Mouse (Mus musculus): ENCODE data around the gene Tssk2.

Gene Tssk2

DNA sequence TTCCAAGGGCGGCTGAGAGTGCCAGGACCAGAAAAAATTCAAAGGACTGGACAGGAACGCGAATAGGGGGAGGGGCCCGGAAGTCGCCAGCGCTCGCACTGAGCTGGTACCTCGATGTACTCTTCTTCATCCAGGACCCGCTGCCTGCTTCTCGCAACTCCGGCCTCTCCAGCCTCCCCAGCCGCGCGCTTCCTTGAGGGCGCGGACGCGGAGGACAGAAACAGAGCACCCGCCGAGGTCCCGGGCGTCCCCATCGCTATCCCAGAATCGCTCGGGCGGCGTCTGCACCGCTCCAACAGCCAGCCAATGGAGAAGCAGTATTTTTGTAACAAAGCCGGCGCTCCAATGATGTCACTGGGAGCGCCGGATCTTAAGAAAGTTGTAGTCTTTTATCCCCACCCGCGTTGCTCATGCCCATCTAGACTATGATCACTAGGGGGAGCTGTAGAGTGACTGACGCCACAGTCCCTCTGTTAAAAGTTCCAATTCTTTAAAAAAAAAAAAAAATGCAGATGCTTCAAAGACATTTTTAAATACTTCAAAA is 12.7 kb downstream of the Tssk2 start, which contains the start of gene Ess2:
TSS of gene Ess2 (minus strand) at position 297 of the 544 bp plus-strand sequence.
- peak; percentile 97 for DNase-seq (ENCODE audit: low spot score)

DNA sequence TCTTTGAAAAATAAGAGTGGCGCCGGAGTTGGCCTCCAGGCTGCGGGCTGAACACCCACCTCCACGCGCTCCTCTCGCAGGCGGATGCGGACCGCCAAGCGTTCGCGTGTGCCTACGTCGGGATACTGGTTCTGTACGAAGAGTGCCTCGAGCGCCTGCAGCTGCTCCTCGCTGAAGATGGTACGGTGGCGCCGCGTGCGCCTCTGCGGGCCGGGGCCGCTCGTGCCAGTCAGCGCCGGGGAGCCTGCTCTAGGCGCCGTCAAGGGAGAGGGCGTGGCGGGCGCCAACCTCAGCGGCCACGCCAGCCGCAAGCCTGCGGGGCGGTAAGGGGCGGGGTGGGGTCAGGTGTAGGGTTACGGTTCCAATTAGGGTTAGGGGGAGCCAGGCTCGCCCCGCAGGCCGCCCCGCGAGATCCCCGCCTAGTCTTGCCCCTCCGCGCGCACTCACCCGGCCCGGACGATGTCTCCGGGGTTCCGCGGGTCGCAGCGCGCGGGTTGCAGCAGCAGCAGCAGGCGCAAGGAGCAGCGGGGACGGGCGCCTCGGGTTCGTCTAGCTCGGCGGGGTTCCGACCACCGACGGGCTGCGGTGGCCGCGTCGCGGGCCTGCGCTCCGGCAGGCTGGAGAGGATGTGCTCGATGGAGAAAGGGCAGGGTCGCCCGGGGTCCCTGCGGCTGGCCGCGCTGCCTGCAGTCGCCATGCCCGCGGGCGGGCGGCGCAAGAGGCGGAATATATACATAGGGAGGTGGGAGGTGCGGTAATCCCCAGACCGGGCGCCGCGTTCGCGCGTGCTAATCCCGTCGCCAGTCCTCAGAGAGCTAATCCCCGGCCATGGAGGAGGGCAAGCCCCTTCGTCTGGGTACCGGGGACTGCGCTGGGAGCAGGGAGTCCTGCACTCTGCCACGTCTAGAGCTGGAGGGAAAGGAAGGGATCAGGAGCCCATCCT is 16.1 kb downstream of the Tssk2 start, which contains the start of gene Gsc2:
TSS of gene Gsc2 (minus strand) at position 753 of the 943 bp plus-strand sequence.
- DNase-seq (ENCODE audit: low spot score): no peak

DNA sequence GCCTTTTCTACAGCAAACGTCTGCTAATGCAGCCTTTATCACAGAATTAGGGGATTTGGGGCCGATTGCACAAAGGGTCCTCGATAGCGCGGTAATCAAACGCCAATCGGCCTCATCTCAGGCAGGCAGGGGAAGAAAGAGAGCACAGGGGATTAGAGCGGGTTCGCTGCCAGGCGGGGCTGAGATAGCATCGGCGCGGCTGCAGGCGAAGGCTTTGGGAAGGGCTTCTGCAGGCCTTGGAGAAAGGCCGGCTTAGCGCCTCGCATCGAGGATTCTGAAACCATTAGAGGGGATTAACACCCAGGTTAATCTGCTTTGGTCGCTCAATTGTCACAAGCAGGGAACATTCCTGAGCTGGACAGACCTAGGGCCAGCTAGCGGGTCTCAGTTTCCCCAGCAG is 22.1 kb downstream of the Tssk2 start:
- no peak for DNase-seq (ENCODE audit: low spot score)

GRCm38 (mm10) chr16:17921325-17922162 is 23.1 kb downstream of the Tssk2 start:
- DNase-seq (ENCODE audit: low spot score): peak; percentile 95

DNA sequence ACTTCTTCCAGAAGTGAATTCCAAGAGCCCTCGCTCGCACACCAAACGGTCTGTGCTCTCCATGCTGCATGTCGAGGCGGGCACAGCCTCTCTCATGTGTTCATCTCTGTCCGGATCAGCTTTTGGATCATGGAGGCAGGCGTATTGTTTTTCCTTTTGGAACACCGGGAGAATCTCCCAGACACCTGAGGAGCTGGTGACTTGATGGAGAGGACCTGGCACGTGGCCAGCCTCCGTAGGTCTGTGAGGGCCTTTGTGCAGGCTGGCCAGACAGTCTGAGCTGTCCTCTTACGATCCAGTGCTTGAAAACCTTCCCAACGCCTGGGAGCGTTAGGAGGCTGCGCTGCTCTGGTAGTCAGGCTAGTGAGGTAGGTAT is 23.7 kb downstream of the Tssk2 start:
- DNase-seq (ENCODE audit: low spot score): no peak

DNA sequence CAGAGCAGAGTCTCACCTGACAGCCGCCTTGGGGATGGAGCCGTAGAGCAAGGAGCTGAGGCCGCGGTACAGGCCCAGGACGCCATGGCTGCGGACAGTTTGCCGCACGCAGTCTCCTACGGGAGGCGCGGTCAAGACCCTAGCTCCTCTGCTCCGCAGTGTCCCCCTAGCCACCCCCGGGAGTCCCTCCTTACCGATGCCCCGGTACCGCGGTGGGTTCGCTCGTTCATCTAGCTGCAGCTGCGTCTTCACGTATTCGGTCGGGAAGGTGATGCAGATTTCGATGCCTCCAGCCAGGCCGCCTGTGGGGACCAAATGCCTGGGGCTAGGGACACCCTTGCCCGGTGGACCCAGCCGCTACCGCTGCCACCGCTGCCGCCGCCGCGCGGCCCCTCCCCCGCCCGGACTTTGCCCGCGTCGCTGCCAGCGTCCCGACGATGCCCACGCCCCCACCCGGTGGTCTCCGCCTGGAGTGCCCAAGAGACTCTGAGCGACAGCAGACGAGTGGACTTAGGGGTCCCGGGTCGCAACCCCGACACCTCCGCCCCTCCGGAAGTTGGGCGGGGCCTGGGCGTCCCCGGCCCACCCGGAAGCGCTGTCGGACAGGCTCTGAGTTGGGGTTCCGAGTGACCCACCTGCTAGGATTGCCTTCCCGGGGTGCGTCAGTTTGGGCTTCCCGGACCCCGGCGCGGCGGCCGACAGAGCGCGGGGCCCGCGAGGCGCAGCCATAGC is 29.1 kb downstream of the Tssk2 start:
- DNase-seq (ENCODE audit: low spot score): no peak

- peak; percentile 83 for DNase-seq (ENCODE audit: low spot score)
These were observed 29.7 kb downstream of the Tssk2 start, which contains the start of gene Slc25a1 for GRCm38 (mm10) chr16:17928087-17928580. TSS of gene Slc25a1 (minus strand) at chr16:17928219.

DNA sequence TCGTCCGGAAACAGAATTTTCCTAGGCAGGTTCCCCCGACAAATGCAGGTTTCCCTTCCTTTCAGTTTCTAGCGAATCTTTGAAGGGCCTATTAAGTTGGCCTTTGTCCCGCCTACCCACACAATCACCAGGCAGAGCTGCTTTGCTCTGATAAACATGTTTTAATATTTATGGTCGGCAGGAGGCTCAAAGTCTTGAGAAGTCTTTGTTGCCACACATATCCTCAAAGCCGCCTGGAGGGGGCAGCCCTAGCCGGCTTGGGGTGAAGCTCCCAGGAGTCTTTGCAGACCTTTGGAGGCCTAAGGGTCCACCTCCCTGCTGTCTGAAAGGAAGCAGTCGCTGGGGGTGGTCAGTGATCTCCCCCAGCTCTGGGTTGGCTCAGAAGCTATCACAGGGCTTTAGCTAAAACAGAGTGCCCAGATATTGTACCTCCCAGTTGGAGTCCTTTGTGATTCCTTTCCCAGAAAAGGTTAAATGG is 30.2 kb downstream of the Tssk2 start:
- DNase-seq (ENCODE audit: low spot score): peak; percentile 85

- no peak for DNase-seq (ENCODE audit: low spot score)
These were observed 30.8 kb downstream of the Tssk2 start for GRCm38 (mm10) chr16:17929211-17929610.

GRCm38 (mm10) chr16:17929631-17930030 is 31.2 kb downstream of the Tssk2 start:
- DNase-seq (ENCODE audit: low spot score): no peak

DNA sequence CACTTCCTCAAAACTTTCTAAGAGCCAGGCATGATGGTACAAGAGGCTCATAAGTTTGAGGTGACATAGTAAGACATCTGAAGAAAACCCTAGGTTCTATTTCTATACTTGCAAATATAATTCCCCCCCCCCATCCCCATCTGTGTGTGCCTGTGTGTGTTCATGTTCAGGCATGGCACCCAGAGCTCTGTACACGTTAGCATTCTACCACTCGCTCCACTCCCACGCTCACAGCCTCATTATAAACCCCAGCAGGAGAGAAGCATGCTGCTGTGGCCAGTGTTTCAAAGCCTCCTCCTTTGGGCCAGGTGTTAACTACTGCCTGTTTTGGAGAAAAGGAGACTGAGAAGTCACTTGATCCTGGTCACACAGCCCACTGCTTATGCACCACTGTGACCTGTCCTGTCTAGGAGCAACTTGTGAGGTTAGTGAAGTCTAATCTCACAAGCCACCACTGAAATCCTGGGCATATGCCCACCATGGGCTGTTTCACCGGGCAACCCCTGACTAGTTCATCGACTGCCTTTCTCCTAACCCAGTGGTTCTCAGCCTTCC is 33.5 kb downstream of the Tssk2 start:
- DNase-seq (ENCODE audit: low spot score): no peak

DNA sequence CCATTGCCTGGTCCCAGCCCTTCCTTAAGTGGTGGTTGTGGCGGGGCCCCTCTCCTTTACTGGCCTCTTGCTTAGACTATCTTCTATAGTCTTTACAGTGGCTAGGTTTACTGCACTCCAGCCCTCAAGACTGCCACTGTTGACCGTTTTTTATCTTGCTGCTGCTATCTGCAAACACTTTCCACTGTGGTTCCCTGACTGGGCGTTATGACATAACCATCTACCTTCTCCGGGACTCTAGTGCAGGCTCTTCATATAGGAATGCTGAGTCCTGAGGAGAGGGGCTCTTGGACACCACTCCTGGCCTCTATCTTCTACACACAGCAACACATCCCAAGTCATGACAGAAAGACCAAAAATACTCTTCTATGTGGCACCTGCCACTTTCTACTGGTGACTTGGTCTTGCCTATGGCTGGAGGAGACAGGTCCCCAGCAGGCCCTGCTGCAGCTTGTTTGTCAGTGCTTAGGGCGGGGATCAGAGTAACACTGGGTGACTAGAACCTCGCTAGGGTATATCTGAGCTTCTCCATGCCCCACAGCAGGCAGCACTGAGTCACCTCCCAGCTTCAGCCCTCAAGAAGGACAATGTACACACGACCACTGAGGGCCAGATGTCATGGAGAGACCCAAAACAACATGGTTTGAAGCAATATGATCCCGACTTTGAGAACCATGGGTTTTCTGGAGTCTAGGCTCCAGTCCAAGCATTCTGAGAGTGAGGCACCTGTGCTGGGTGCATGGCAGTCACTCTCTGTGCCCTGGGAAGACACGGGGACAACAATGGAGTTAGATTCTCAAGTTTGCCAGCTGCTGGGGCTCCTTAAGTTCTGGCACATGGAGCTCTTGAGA is 35.4 kb downstream of the Tssk2 start:
- DNase-seq (ENCODE audit: low spot score): no peak

GRCm38 (mm10) chr16:17934445-17934910 is 36.0 kb downstream of the Tssk2 start:
- DNase-seq (ENCODE audit: low spot score): no peak

DNA sequence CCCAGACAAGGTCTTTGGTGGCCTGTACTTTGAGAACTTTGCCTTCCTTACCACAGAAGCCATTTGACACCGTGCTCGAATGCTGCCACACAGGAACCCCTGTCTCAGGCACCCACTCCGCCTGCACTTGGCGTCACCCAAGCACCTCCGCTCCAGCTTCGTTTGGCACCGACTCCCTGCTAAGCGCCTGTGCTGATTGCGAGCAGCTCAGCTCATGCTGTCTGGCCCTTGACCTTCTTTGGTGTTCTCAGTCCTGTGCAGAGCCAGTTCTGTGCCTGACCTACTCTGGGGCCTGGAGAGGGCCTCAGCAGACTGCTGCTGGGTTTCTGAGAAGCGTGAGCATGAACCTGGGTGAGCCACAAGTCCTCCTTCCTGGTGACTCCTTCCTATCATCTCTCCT is 38.3 kb downstream of the Tssk2 start:
- no peak for DNase-seq (ENCODE audit: low spot score)

DNA sequence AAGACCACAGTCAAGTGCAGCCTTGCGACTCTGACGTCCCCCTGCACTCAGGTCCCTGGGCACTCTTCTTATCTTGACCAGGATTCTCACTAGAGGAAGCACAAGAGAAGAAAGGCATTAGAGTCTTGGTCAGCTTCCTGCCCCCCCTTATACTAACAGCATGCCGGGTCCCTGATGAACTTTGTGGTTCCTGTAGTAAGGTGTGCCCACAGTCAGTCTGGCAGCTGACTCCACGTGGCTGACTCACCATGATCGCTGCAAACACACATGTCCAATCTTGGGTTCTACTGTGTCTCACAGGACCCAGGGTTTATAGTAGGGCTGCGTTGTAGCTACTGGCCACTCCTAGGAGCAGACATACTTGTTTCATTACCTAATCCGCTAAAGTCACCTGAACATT is 39.8 kb downstream of the Tssk2 start:
- no peak for DNase-seq (ENCODE audit: low spot score)

- DNase-seq (ENCODE audit: low spot score): peak; percentile 75
These were observed 40.4 kb downstream of the Tssk2 start for GRCm38 (mm10) chr16:17938821-17939220.

DNA sequence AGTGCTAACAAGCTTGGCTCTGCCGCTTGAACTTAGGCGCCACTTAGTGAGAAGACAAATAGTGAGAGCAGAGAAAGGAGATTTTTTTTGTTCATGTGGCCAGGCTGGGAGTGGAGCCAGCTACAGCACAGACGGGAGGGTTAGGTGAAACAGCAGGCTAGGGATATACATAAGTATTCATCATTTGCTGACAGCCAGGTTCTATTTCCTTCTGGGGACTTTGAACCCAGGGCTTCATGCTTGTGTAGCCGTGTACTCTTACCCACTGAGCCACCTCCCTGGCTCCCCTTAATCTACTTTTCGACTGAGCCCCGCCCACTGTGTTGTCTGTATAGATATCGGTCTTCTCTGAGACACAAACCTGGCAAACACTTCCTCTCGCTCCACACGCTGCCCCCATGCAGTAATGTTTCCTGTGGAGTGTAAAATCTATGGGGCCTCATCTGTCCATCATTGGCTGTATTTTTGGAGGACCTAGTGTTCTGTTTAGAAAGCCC is 40.9 kb downstream of the Tssk2 start:
- peak; percentile 76 for DNase-seq (ENCODE audit: low spot score)

DNA sequence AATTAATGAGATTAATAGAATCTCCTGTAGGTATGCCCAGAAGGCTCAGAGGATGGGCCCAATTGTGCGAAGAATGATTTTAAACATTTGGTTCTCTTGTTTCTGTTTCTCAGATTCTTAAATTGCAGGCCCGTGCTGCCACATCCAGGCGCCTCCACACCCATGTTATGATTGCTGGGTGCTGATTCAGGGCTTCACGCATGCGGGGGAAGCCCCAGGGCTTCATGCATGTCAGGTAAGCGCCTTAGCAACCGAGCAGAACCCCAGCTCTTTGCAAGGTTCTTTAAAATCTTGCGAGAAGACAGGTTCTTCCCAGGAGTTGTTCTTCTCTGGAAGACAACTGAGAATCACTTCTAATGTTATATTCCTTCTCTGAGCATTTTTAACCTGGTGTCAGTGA is 45.0 kb downstream of the Tssk2 start:
- DNase-seq (ENCODE audit: low spot score): no peak

- no peak for DNase-seq (ENCODE audit: low spot score)
These were observed 46.8 kb downstream of the Tssk2 start for GRCm38 (mm10) chr16:17945081-17945831.

Measured in c-Kit-positive CD71-positive TER-119-positive erythroid progenitor cells, embryonic 14.5 days (primary cell).